7 mouse cellular contexts compared by ENCODE assay signal in genomic region chr9:124439848-124440723, GRCm38 (mm10). TPM values are rescaled to one million over a fixed set of nuclear protein-coding genes. Genes with fewer than 3 reads are reported as not detected.
A peak's percentile ranks its signal among the peaks of the same experiment; 100 is the strongest.
DNase-seq lines count a peak whose midpoint lies in the region; ATAC-seq and TF ChIP-seq lines count a peak whose summit lies in the region.

No protein-coding gene starts in this region.

- 95% methylated on average over 29 of the region's 29 CpGs for WGBS in hindbrain, embryonic 13.5 days

- no peak for TF ChIP-seq POLR2A in brain, embryonic 14.5 days (IDR thresholded peaks at IDR 0.05; ENCODE audit: borderline replicate concordance, extremely low read depth, insufficient read depth, insufficient read length, poor library complexity, severe bottlenecking)

- H3K9me3 ChIP-seq in hindbrain, embryonic 13.5 days = peaks cover 22% of the 10 kb centered on the region

- H3K27me3 ChIP-seq in hindbrain, embryonic 13.5 days = no peaks in the 10 kb centered on the region

- no peak overlapping the region for H3K27ac ChIP-seq in hindbrain, embryonic 13.5 days

- no peak overlapping the region for H3K4me2 ChIP-seq in hindbrain, embryonic 13.5 days

- DNase-seq in MEL-GATA-1-ER (ENCODE audit: extremely low read depth, low read depth) = peak; percentile 60
- DNase-seq in brain, embryonic 14.5 days (ENCODE audit: low read depth) = peak; percentile 13
- peak; percentile 45 for DNase-seq in left cerebral cortex, adult 11 months (ENCODE audit: low spot score)
- DNase-seq in lung, postnatal 14 days = peak; percentile 5
- peak; percentile 19 to 22 for DNase-seq in right cerebral cortex, postnatal 36 days (ENCODE audit: low spot score in 2 of 2)

- no peaks in the 10 kb centered on the region for H3K4me1 ChIP-seq in hindbrain, embryonic 13.5 days (replicated peaks)

- 0 out of 2 replicates have a peak, but pooled peaks have one; percentile 44 for ATAC-seq in frontal cortex, adult (ENCODE audit: low TSS enrichment)
- ATAC-seq in hindbrain, embryonic 13.5 days (ENCODE audit: low FRiP score) = peak; percentile 85

- peaks cover 38% of the 10 kb centered on the region for H3K36me3 ChIP-seq in hindbrain, embryonic 13.5 days

- no peak for TF ChIP-seq CTCF in brain, embryonic 14.5 days (IDR thresholded peaks at IDR 0.05; ENCODE audit: borderline replicate concordance, extremely low read depth, insufficient read depth, insufficient read length)

- peak overlapping the region; percentile 12 for H3K4me3 ChIP-seq in hindbrain, embryonic 13.5 days

- H3K9ac ChIP-seq in hindbrain, embryonic 13.5 days = no peak overlapping the region

RNA-seq across cellular contexts. Expression of gene Ppp2r3d, which starts 36.6 kb away (rescaled TPM):
- 314 and 336 TPM in 2 replicates for polyA plus RNA-seq in brain, embryonic 14.5 days (2012; rRNA removed)
- polyA plus RNA-seq in hindbrain, embryonic 13.5 days (2015; fragmentation: Nextera tagmentation; extraction: Ambion mirVana) = 154 and 166 TPM in 2 replicates

RNA-seq across cellular contexts. Expression of gene Gm21836, which starts 53.5 kb away (rescaled TPM):
- not detected in 2 replicates for polyA plus RNA-seq in brain, embryonic 14.5 days (2012; rRNA removed)
- polyA plus RNA-seq in hindbrain, embryonic 13.5 days (2015; fragmentation: Nextera tagmentation; extraction: Ambion mirVana) = not detected in 2 replicates

Comparison
In these comparisons a context has a peak if more than half of its experiments do, and no peak if none do; other contexts are left out.
1. DNase-seq: peak in every context shown above with its lines; median percentile 60 in MEL-GATA-1-ER; 45 in left cerebral cortex, adult 11 months; 20 in right cerebral cortex, postnatal 36 days; 13 in brain, embryonic 14.5 days; 5 in lung, postnatal 14 days.